Mouse (Mus musculus) olfactory bulb, adult 2 months (tissue): ENCODE measurements around the gene C2cd4c.

ENCODE experiments used
- CTCF ChIP-seq: fragments of 200-500 bp; IDR thresholded peaks from 2 replicates; pipeline ENCODE4 v1.5.1; 2012; ENCODE audit warnings: low read depth, mild to moderate bottlenecking, low read length, moderate library complexity; ENCODE audit not compliant: insufficient read depth
- POLR2A ChIP-seq: fragments of 200-500 bp; IDR thresholded peaks from 2 replicates; pipeline ENCODE4 v1.6.1; 2012; ENCODE audit warnings: mild to moderate bottlenecking, low read depth, low read length, moderate library complexity; ENCODE audit not compliant: insufficient read depth

- no peak for TF ChIP-seq POLR2A
- TF ChIP-seq CTCF: no peak
Measured at GRCm38 (mm10) chr10:79580811-79581210, 33.0 kb downstream of the C2cd4c start.
